19 mouse cellular contexts compared by ENCODE assay signal in the genomic region with DNA sequence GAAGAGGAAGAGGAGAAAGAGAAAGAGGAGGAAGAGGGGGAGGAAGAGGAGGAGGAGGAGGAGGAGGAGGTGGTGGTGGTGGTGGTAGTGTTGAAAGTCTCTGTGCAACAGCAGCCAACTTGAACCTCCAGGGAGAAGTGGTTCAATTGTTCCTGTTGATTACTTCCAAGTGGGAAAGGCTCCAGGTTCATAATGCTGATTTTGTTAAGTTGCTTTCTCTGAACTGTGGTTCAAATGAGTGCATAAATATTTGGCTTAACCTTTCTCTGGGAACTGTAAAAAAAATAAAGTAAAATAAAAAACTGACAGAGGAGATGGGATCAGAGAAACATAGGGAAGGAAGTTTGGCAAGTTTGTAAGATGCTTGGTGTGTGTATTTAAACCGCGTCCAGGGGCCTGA.
"Had no signal": no experiment of that assay in that cellular context is flagged by ENCODE, and none has a peak within 500 bp of the region (broad histone marks: within the 10 kb centered on the region; RNA-seq: fewer than 3 reads in every experiment).

No protein-coding gene starts in this region.

- H3K4me3 ChIP-seq: midbrain, embryonic 10.5 days; midbrain, embryonic 12.5 days; myocyte; neural tube, embryonic 13.5 days; neural tube, embryonic 15.5 days had no signal

- H3K9ac ChIP-seq: lung, embryonic 14.5 days; midbrain, embryonic 12.5 days; neural tube, embryonic 13.5 days; neural tube, embryonic 15.5 days had no signal

- H3K4me2 ChIP-seq: lung, embryonic 14.5 days; midbrain, embryonic 12.5 days; neural tube, embryonic 13.5 days; neural tube, embryonic 15.5 days had no signal

- DNase-seq: lung, adult 18-20 months; lung, embryonic 14.5 days; lung, postnatal 10 days; lung, postnatal 4 days; midbrain, embryonic 14.5 days; retina, postnatal 1 day; right cerebral cortex, adult 18-20 months; right cerebral cortex, postnatal 25 days; right cerebral cortex, postnatal 4 days; spleen, adult 18-20 months; thymus, adult 18-20 months; thymus, postnatal 14 days; thymus, postnatal 36 days had no signal

- H3K27me3 ChIP-seq: midbrain, embryonic 12.5 days; neural tube, embryonic 13.5 days; neural tube, embryonic 15.5 days had no signal

- ATAC-seq: midbrain, embryonic 16.5 days had no signal

- H3K4me1 ChIP-seq: midbrain, embryonic 10.5 days; midbrain, embryonic 12.5 days had no signal

- H3K36me3 ChIP-seq: midbrain, embryonic 10.5 days; midbrain, embryonic 12.5 days; neural tube, embryonic 13.5 days; neural tube, embryonic 15.5 days had no signal

- H3K27ac ChIP-seq: midbrain, embryonic 10.5 days; midbrain, embryonic 12.5 days; neural tube, embryonic 13.5 days; neural tube, embryonic 15.5 days had no signal

- H3K9me3 ChIP-seq: midbrain, embryonic 10.5 days; midbrain, embryonic 12.5 days; neural tube, embryonic 13.5 days; neural tube, embryonic 15.5 days had no signal
